Mouse (Mus musculus): ENCODE results near the gene E130311K13Rik. TPM values are rescaled to one million over a fixed set of nuclear protein-coding genes. Genes with fewer than 3 reads are reported as not detected.
A peak's percentile ranks its signal among the peaks of the same experiment; 100 is the strongest.

E130311K13Rik gene
- polyA plus RNA-seq (2015; fragmentation: Nextera tagmentation; extraction: Ambion mirVana) = 2.2 and 2.3 TPM in 2 replicates

DNA sequence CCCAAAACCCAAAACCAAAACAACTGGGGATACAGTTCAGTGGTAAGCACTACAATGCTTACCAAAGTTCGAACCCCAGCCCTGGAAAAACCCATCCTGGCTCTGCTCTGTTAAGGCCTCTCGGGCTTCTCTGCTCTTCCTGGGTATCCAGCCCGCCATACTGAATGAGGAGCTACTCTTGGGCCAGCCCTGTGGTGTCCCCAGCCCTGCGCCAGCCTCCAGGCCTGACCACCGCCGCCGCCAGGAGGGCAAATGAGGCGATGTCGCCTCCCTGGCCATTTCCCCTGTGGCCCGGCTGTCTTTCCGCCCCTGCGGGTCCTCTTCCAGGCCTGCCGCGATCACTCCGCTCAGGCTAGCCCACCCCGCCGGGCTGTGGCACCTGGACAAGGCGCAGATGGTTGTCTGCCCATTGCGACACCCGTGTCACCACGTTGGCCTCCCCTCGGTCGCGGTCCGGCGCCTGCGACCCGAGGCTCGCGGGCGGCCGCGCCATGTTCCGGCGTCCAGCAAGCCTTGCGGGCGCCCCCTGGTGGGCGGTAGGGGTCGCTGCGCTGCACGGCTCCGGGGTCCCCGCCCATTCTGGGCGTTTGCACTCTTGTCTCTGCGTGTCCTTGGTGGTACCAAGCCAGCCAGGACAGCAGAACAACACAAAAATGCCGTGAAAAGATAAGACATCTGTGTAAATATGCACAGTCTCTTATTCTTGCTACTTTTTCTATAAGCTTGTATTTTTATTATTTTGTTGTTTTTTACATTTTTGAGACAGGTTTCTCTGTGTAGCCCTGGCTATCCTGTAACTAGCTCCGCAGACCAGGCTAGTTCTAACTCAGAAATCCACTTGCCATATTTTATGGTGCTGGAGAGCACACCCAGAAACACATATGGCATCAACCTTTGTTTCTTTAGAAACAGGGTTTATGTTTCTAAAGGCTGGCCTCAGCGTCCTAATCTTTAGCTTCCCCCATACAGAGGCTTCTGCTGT is at the start of gene E130311K13Rik:
Gene E130311K13Rik (minus strand): TSS at position 595 of the 982 bp plus-strand sequence.
- H3K4me2 ChIP-seq = peak within 1 kb of the TSS; percentile 87
- H3K27me3 ChIP-seq = no peaks in the 10 kb centered on the region
- H3K36me3 ChIP-seq = no peaks in the 10 kb centered on the region
- H3K9ac ChIP-seq = peak within 1 kb of the TSS; percentile 83
- H3K4me3 ChIP-seq (replicated peaks) = peak within 1 kb of the TSS; percentile 72
- ATAC-seq (ENCODE audit: low read depth) (peak; percentile 93), DNase-seq (peak; percentile 75)
- H3K9me3 ChIP-seq (replicated peaks) = no peaks in the 10 kb centered on the region
- peaks cover 3% of the 10 kb centered on the region; the same call in 1 of the 2 replicates for H3K4me1 ChIP-seq (replicated peaks)
- H3K27ac ChIP-seq = 0 out of 2 replicates have a peak within 1 kb of the TSS, but pooled peaks have one; percentile 50
- WGBS (ENCODE audit: insufficient replicate concordance) = 5% methylated on average over 48 of the region's 48 CpGs

DNA sequence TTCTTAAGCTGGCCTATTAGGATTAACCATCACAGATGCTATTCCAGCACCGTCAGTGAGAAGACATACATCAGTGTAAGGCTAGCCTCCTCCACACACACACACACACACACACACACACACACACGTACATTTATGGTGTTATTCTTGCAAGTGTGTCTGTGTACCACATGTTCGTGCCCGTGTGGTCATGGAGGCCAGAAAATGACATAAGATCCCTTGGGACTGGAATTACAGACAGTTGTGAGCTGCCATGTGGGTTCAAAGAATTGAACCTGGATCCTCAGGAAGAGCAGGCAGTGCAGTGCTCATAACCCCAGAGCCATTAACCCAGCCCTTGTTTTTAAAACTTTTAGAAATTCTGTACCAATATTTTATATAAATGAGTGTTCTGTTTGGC is 48.6 kb upstream of the E130311K13Rik start:
- H3K9ac ChIP-seq = peak overlapping the region; percentile 96
- ATAC-seq (ENCODE audit: low read depth) (no peak), DNase-seq (no peak)
- H3K4me1 ChIP-seq (replicated peaks) = peaks cover 27% of the 10 kb centered on the region
- H3K36me3 ChIP-seq = peaks cover 26% of the 10 kb centered on the region
- H3K4me3 ChIP-seq (replicated peaks) = peak overlapping the region; percentile 94
- H3K27me3 ChIP-seq = no peaks in the 10 kb centered on the region
- no peaks in the 10 kb centered on the region for H3K9me3 ChIP-seq (replicated peaks)
- peak overlapping the region; percentile 79 for H3K4me2 ChIP-seq
- 74% methylated on average over 4 of the region's 4 CpGs for WGBS (ENCODE audit: insufficient replicate concordance)
- H3K27ac ChIP-seq = no peak overlapping the region

DNA sequence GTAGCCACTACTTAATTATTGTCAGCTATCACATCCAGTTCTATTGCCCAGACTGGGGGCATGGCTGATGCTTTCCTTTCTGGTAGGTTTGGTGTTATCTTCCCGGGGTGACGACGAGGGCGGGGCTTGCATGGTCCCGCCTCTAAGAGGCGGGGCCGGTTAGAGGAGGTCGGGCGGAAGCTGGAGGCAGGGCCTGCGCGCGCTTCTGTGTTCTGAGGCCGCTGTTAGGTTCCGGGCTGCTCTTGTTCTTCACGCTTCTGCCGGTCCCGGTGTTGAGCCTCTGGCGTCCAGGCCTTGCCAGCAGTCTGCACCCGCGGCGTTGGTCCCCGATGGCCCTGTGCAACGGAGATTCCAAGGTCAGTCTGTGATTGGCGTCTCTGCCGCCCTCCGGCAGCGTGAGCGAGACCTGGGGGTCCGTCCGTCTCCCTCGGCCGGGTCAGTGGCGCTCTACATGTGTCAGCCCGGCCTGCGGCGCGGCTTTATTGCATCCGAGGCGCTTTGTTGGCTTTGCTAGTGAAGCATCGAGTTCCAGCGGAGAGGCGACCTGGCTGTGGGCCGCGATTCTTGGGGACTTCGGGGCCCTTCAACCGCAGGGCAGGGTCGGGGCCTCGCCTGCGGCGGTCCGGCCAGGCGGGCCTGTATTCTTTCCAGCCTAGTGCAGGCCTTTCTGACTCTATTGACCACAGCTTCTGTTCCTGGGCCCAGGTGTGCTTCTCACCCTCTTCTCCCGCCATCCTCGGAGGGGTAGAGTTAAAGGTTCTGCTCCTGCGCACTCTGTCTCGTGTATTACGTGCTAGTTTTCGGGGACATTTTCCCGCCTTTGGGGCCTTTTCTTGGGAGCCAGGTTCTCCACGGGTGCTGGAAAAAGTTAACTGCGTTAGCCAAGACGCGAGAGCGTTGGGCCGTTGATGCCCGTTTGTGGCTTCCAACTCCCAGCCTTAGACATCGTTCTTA is 47.0 kb upstream of the E130311K13Rik start, which contains the start of gene Gmps:
Gene Gmps (plus strand): TSS at position 152 of the 954 bp plus-strand sequence.
- H3K36me3 ChIP-seq = peaks cover 18% of the 10 kb centered on the region
- H3K27ac ChIP-seq = peak within 1 kb of the TSS; percentile 88
- H3K4me1 ChIP-seq (replicated peaks) = peaks cover 32% of the 10 kb centered on the region
- H3K9me3 ChIP-seq (replicated peaks) = no peaks in the 10 kb centered on the region
- peak within 1 kb of the TSS; percentile 94 for H3K4me3 ChIP-seq (replicated peaks)
- H3K9ac ChIP-seq = peak within 1 kb of the TSS; percentile 96
- peak within 1 kb of the TSS; percentile 79 for H3K4me2 ChIP-seq
- H3K27me3 ChIP-seq = no peaks in the 10 kb centered on the region
- ATAC-seq (ENCODE audit: low read depth) (peak; percentile 97), DNase-seq (peak; percentile 90)
- under 1% methylated on average over 67 of the region's 67 CpGs for WGBS (ENCODE audit: insufficient replicate concordance)

DNA sequence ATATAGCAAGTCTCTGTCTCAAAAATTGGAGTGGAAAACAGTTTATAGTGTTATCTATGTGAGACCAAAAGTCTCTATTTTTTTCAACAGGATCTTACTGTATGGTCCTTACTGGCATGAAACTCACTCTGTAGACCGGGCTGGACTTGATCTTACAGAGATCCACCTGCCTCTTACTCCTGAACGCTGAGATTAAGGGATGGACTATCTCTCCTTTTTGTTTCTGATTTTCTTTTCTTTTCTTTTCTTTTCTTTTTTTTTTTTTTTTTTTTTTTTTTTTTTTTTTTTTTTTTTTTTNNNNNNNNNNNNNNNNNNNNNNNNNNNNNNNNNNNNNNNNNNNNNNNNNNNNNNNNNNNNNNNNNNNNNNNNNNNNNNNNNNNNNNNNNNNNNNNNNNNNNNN is 36.7 kb upstream of the E130311K13Rik start:
- no peak for ATAC-seq (ENCODE audit: low read depth)
- no peaks in the 10 kb centered on the region for H3K36me3 ChIP-seq
- 66% methylated on average over 2 of the region's 2 CpGs for WGBS (ENCODE audit: insufficient replicate concordance)

DNA sequence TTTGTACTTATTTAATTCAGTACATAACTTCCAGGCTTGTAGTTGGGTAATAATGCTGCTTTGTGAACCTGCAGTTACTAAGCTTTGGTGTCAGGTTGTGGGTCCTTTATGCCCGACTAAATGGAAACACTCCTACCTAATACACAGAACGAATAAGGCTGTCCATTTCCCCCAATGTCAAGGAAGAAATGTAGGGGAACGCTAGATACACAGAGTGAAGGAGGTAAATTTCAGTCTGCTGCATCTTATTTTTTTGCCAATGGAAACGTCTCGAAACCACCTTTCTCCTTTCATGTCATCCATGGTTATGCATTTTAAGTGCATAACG is 35.6 kb upstream of the E130311K13Rik start:
- no peak; the same call in 1 of the 2 replicates for ATAC-seq (ENCODE audit: low read depth)
- H3K9me3 ChIP-seq (replicated peaks) = no peaks in the 10 kb centered on the region
- peak overlapping the region; percentile 87 for H3K4me2 ChIP-seq
- H3K36me3 ChIP-seq = no peaks in the 10 kb centered on the region
- H3K27me3 ChIP-seq = peaks cover 9% of the 10 kb centered on the region; the same call in 1 of the 2 replicates
- H3K9ac ChIP-seq = no peak overlapping the region
- no peak for DNase-seq
- H3K27ac ChIP-seq = 0 out of 2 replicates have a peak overlapping the region, but pooled peaks have one; percentile 21
- 74% methylated on average over 6 of the region's 6 CpGs for WGBS (ENCODE audit: insufficient replicate concordance)
- peak overlapping the region; percentile 90 for H3K4me3 ChIP-seq (replicated peaks)
- H3K4me1 ChIP-seq (replicated peaks) = peaks cover 25% of the 10 kb centered on the region

More for the DNA sequence above, 36.7 kb upstream of the E130311K13Rik start:
- no peak for DNase-seq
- Histone ChIP-seq H3K27me3 (peaks cover 9% of the 10 kb centered on the region; the same call in 1 of the 2 replicates), H3K9ac (no peak overlapping the region), H3K9me3 (replicated peaks) (no peaks in the 10 kb centered on the region), H3K4me2 (no peak overlapping the region), H3K4me1 (replicated peaks) (peaks cover 28% of the 10 kb centered on the region), H3K4me3 (replicated peaks) (no peak overlapping the region), H3K27ac (no peak overlapping the region)

DNA sequence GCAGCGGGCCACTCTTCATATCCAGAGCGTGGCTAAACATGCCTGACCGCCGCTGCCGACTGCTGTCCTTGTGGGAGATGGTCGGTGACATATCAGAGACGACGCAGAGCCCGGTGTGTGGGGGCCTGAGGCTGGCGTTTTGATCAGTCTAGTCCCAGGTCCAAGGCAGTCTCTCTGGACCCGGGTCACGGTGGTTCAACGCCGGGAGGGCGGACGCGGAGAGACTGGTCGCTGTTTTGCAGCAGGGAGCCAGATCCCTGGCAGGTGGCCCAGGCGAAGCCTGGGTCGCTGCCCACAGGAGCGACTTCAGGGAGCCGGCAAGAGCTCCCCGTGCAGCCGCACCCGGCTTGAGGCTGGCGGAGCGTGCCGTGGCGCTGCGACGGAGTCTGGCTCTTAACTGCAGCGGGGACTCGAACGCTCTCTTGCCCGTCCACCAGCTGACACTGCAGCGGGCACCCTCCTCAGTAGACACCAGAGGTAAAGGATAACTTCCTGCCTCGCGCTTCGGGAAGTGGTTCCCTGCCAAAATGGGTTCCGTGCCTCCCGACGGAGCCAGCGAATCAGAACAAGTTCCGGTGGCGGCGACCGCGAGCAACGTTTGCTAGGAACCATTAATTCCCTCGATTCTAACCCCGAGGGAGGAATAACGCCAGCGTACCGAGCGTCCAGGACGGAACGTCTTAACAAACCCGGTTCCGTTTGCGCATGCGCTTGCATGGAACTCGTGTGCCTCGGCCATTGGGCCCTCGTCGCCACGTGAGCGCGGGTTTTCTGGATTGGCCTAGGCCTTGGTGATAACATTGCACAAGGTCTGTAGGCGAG is 35.0 kb upstream of the E130311K13Rik start, which contains the start of gene Slc33a1:
Gene Slc33a1 (minus strand): TSS at position 669 of the 822 bp plus-strand sequence.
- peak within 1 kb of the TSS; percentile 90 for H3K27ac ChIP-seq
- H3K36me3 ChIP-seq = 0 out of 2 replicates have a peak, but pooled peaks cover 4% of the 10 kb centered on the region
- peak; percentile 92 for ATAC-seq (ENCODE audit: low read depth)
- H3K4me2 ChIP-seq = peak within 1 kb of the TSS; percentile 87
- no peaks in the 10 kb centered on the region for H3K9me3 ChIP-seq (replicated peaks)
- WGBS (ENCODE audit: insufficient replicate concordance) = under 1% methylated on average over 69 of the region's 69 CpGs
- H3K9ac ChIP-seq = peak within 1 kb of the TSS; percentile 92
- peaks cover 24% of the 10 kb centered on the region for H3K4me1 ChIP-seq (replicated peaks)
- H3K27me3 ChIP-seq = peaks cover 9% of the 10 kb centered on the region; the same call in 1 of the 2 replicates
- peak within 1 kb of the TSS; percentile 90 for H3K4me3 ChIP-seq (replicated peaks)
- DNase-seq = peak; percentile 93

DNA sequence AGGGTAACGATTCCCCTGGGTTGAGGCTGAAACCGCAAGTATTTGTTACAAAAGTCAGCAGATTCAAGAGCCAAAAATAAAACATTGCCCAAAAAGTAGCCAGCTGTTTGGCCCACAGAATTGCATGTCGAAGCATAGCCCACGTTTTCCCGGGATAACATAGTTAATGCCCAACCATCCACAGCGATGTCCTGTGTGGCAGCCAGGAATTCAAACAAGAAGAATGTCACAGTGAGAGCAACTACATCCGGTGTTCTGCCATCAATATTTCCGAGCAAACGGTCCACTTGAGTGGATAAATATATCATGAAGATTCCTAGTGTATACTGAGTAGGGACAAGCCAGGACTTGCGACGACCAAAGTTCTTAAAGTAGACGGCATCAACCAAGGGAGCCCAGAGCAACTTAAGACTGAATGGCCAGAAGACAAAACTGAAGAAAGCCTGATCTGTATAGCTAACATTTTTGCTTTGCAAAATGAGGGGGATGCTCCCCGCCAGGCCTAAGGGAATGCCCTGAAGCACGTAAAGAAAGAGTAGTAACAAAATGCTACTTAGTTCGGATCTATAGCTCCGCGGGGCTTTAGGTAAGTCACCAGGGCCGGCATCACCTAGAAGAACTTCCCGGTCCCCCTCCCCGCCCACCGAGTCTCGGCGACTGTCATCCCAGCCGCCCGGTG is 34.3 kb upstream of the E130311K13Rik start:
- Histone ChIP-seq H3K4me2 (peak overlapping the region; percentile 87), H3K36me3 (0 out of 2 replicates have a peak, but pooled peaks cover 4% of the 10 kb centered on the region), H3K4me3 (replicated peaks) (peak overlapping the region; percentile 90), H3K27me3 (peaks cover 9% of the 10 kb centered on the region; the same call in 1 of the 2 replicates), H3K27ac (peak overlapping the region; percentile 90), H3K9me3 (replicated peaks) (no peaks in the 10 kb centered on the region), H3K9ac (peak overlapping the region; percentile 92), H3K4me1 (replicated peaks) (peaks cover 24% of the 10 kb centered on the region)
- DNase-seq = no peak
- ATAC-seq (ENCODE audit: low read depth) = no peak
- WGBS (ENCODE audit: insufficient replicate concordance) = 6% methylated on average over 25 of the region's 25 CpGs

DNA sequence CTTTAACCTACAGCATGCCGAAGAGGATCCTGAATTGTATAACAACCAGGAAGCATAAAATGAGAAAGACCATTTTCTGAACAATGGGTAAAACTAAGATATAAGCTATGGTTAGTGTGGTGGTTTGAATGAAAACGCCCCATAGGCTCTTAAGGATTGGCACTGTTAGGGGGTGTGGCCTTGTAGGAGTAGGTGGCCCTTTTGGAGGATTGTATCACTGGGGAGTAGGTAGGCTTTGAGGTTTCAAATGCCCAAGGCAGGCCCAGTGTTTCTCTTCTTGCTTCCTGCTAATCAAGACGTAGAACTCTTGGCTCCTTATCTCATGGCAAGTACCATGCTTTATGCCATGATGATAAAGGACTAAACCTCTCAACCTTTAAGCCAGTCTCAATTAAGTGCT is 20.6 kb upstream of the E130311K13Rik start:
- DNase-seq = no peak
- Histone ChIP-seq H3K9me3 (replicated peaks) (no peaks in the 10 kb centered on the region; the same call in 1 of the 2 replicates), H3K27me3 (no peaks in the 10 kb centered on the region), H3K9ac (no peak overlapping the region), H3K4me1 (replicated peaks) (peaks cover 9% of the 10 kb centered on the region), H3K4me2 (no peak overlapping the region), H3K36me3 (peaks cover 13% of the 10 kb centered on the region), H3K27ac (no peak overlapping the region), H3K4me3 (replicated peaks) (no peak overlapping the region)
- WGBS (ENCODE audit: insufficient replicate concordance) = 48% methylated on average over 3 of the region's 3 CpGs
- ATAC-seq (ENCODE audit: low read depth) = peak; percentile 71

DNA sequence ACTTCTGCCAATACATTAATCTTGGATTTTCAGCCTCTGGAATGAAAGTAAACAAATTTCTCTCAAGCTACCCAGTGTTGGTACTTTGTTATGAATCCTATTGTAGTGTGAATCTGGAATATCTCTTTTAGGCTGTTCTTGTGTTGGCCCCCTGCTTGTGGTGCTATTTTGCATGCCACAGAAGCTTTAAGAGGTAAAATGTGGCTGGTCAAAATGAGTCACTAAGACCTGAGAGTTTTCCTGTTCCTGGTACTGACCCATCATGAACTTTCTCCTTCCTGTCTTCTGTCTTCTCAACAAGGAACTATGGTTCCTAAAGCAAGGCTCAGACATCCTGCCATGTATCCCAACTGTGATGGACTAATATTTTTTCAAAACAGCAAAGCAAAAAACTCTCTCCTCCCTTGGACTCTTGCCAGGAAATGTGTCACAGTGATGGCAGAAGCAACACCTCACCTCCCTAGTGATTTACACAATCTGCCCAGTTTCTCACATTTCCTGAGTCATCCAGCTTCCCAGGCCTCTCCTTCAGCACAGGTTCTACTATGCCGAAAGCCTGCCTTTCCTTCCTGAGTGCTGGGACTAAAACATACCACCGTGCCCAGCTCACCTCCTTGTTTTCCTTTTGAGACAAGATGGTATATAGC is 12.1 kb upstream of the E130311K13Rik start:
- Histone ChIP-seq H3K9me3 (replicated peaks) (no peaks in the 10 kb centered on the region), H3K27me3 (no peaks in the 10 kb centered on the region), H3K4me1 (replicated peaks) (no peaks in the 10 kb centered on the region), H3K36me3 (peaks cover 9% of the 10 kb centered on the region), H3K9ac (no peak overlapping the region), H3K4me3 (replicated peaks) (no peak overlapping the region), H3K4me2 (no peak overlapping the region), H3K27ac (no peak overlapping the region)
- ATAC-seq (ENCODE audit: low read depth) = no peak
- no peak for DNase-seq
- 70% methylated on average over 2 of the region's 2 CpGs for WGBS (ENCODE audit: insufficient replicate concordance)
